Mouse (Mus musculus): ENCODE measurements around the gene Fibp. TPM values are rescaled to one million over a fixed set of nuclear protein-coding genes. Genes with fewer than 3 reads are reported as not detected.

Gene Fibp
- polyA plus RNA-seq, 2 experiments = 113 to 139 TPM

GRCm38 (mm10) chr19:5510031-5511026 is 49.9 kb downstream of the Fibp start, which contains the start of gene Snx32:
Gene Snx32, minus strand, starts transcription at chr19:5510538.
- WGBS = 3% methylated on average over 47 of the region's 47 CpGs
- peak within 1 kb of the TSS; percentile 47 for H3K4me3 ChIP-seq (replicated peaks; ENCODE audit: low read length)
- no peak within 1 kb of the TSS for H3K27ac ChIP-seq (replicated peaks; ENCODE audit: low read depth, low read length)
- peaks cover 4% of the 10 kb centered on the region; the same call in 1 of the 2 replicates for H3K4me1 ChIP-seq (ENCODE audit: control insufficient read depth, insufficient read depth, low read length)
- H3K4me2 ChIP-seq (replicated peaks; ENCODE audit: low read depth, low read length, severe bottlenecking) = peak within 1 kb of the TSS; percentile 65
- no peaks in the 10 kb centered on the region for H3K27me3 ChIP-seq (ENCODE audit: control insufficient read depth, insufficient read depth, low read length)
- ATAC-seq (ENCODE audit: low FRiP score, low read depth) = peak; percentile 98
- H3K36me3 ChIP-seq (ENCODE audit: control insufficient read depth, insufficient read depth, low read length) = no peaks in the 10 kb centered on the region
- H3K9ac ChIP-seq (ENCODE audit: low read depth, low read length, severe bottlenecking) = peak within 1 kb of the TSS; percentile 56
- DNase-seq (ENCODE audit: low spot score) = peak; percentile 97
- TF ChIP-seq POLR2A (IDR thresholded peaks at IDR 0.05; ENCODE audit: borderline replicate concordance, extremely low read depth, insufficient read depth, insufficient read length) = peak; percentile 30; the same call in 1 of the 2 replicates
- no peaks in the 10 kb centered on the region; the same call in 1 of the 2 replicates for H3K9me3 ChIP-seq (ENCODE audit: control insufficient read depth, low read length)

GRCm38 (mm10) chr19:5511074-5511632 is 50.7 kb downstream of the Fibp start:
- no peak for TF ChIP-seq POLR2A (IDR thresholded peaks at IDR 0.05; ENCODE audit: borderline replicate concordance, extremely low read depth, insufficient read depth, insufficient read length)

GRCm38 (mm10) chr19:5512091-5513004 is 51.9 kb downstream of the Fibp start:
- ATAC-seq (ENCODE audit: low FRiP score, low read depth) = no peak
- no peaks in the 10 kb centered on the region; the same call in 1 of the 2 replicates for H3K9me3 ChIP-seq (ENCODE audit: control insufficient read depth, low read length)
- 89% methylated on average over 12 of the region's 12 CpGs for WGBS
- no peaks in the 10 kb centered on the region for H3K27me3 ChIP-seq (ENCODE audit: control insufficient read depth, insufficient read depth, low read length)
- H3K4me1 ChIP-seq (ENCODE audit: control insufficient read depth, insufficient read depth, low read length) = peaks cover 4% of the 10 kb centered on the region; the same call in 1 of the 2 replicates
- H3K4me3 ChIP-seq (replicated peaks; ENCODE audit: low read length) = no peak overlapping the region
- no peak overlapping the region for H3K4me2 ChIP-seq (replicated peaks; ENCODE audit: low read depth, low read length, severe bottlenecking)
- DNase-seq (ENCODE audit: low spot score) = no peak
- no peaks in the 10 kb centered on the region for H3K36me3 ChIP-seq (ENCODE audit: control insufficient read depth, insufficient read depth, low read length)
- no peak overlapping the region for H3K9ac ChIP-seq (ENCODE audit: low read depth, low read length, severe bottlenecking)
- no peak for TF ChIP-seq POLR2A (IDR thresholded peaks at IDR 0.05; ENCODE audit: borderline replicate concordance, extremely low read depth, insufficient read depth, insufficient read length)
- no peak overlapping the region for H3K27ac ChIP-seq (replicated peaks; ENCODE audit: low read depth, low read length)

More at GRCm38 (mm10) chr19:5511074-5511632, 50.7 kb downstream of the Fibp start:
- Histone ChIP-seq H3K27ac (replicated peaks; ENCODE audit: low read depth, low read length) (no peak overlapping the region), H3K4me3 (replicated peaks; ENCODE audit: low read length) (peak overlapping the region; percentile 47), H3K4me2 (replicated peaks; ENCODE audit: low read depth, low read length, severe bottlenecking) (peak overlapping the region; percentile 65), H3K9ac (ENCODE audit: low read depth, low read length, severe bottlenecking) (peak overlapping the region; percentile 56), H3K36me3 (ENCODE audit: control insufficient read depth, insufficient read depth, low read length) (no peaks in the 10 kb centered on the region), H3K9me3 (ENCODE audit: control insufficient read depth, low read length) (no peaks in the 10 kb centered on the region; the same call in 1 of the 2 replicates), H3K27me3 (ENCODE audit: control insufficient read depth, insufficient read depth, low read length) (no peaks in the 10 kb centered on the region), H3K4me1 (ENCODE audit: control insufficient read depth, insufficient read depth, low read length) (peaks cover 4% of the 10 kb centered on the region; the same call in 1 of the 2 replicates)
- ATAC-seq (ENCODE audit: low FRiP score, low read depth) = no peak
- DNase-seq (ENCODE audit: low spot score) = no peak
- 52% methylated on average over 15 of the region's 15 CpGs for WGBS

DNA sequence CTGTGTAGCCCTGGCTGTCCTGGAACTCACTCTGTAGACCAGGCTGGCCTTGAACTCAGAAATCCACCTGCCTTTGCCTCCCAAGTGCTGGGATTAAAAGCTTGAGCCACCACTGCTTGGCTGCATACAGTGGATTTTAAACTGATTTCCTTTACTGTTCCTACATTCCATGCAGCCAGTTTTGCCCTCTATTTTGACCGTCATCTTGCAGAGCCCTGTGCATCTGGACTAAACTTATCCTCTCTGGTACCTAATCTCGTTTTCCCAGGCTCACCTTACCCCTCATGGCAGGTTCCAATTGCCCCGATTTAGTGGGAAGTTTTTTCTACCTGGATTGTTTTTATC is 52.6 kb downstream of the Fibp start:
- Histone ChIP-seq H3K4me3 (replicated peaks; ENCODE audit: low read length) (no peak overlapping the region), H3K27me3 (ENCODE audit: control insufficient read depth, insufficient read depth, low read length) (no peaks in the 10 kb centered on the region), H3K27ac (replicated peaks; ENCODE audit: low read depth, low read length) (no peak overlapping the region), H3K36me3 (ENCODE audit: control insufficient read depth, insufficient read depth, low read length) (no peaks in the 10 kb centered on the region), H3K4me1 (ENCODE audit: control insufficient read depth, insufficient read depth, low read length) (peaks cover 4% of the 10 kb centered on the region; the same call in 1 of the 2 replicates), H3K9ac (ENCODE audit: low read depth, low read length, severe bottlenecking) (no peak overlapping the region), H3K9me3 (ENCODE audit: control insufficient read depth, low read length) (no peaks in the 10 kb centered on the region; the same call in 1 of the 2 replicates), H3K4me2 (replicated peaks; ENCODE audit: low read depth, low read length, severe bottlenecking) (no peak overlapping the region)
- DNase-seq (ENCODE audit: low spot score) (no peak), ATAC-seq (ENCODE audit: low FRiP score, low read depth) (no peak)
- 85% methylated on average over 3 of the region's 3 CpGs for WGBS
- TF ChIP-seq POLR2A (IDR thresholded peaks at IDR 0.05; ENCODE audit: borderline replicate concordance, extremely low read depth, insufficient read depth, insufficient read length) = no peak

Other genes starting within 250 kb of the Fibp start
- gene Pacs1, start 187.5 kb upstream of the Fibp start, polyA plus RNA-seq (2012; rRNA removed) = 42.0 and 53.7 TPM in 2 replicates
- 30.7 and 33.1 TPM in 2 replicates for gene Pacs1, start 187.5 kb upstream of the Fibp start, polyA plus RNA-seq (2014; fragmentation: Nextera tagmentation; extraction: Ambion mirVana)
- 173 and 174 TPM in 2 replicates for gene Sf3b2, start 165.2 kb upstream of the Fibp start, polyA plus RNA-seq (2012; rRNA removed)
- 289 and 335 TPM in 2 replicates for gene Sf3b2, start 165.2 kb upstream of the Fibp start, polyA plus RNA-seq (2014; fragmentation: Nextera tagmentation; extraction: Ambion mirVana)
- 7.1 and 10.8 TPM in 2 replicates for gene Gal3st3, start 162.3 kb upstream of the Fibp start, polyA plus RNA-seq (2012; rRNA removed)
- 5.0 and 7.4 TPM in 2 replicates for gene Gal3st3, start 162.3 kb upstream of the Fibp start, polyA plus RNA-seq (2014; fragmentation: Nextera tagmentation; extraction: Ambion mirVana)
- not detected in 2 replicates for gene Catsper1, start 124.9 kb upstream of the Fibp start, polyA plus RNA-seq (2012; rRNA removed)
- gene Catsper1, start 124.9 kb upstream of the Fibp start, polyA plus RNA-seq (2014; fragmentation: Nextera tagmentation; extraction: Ambion mirVana) = not detected in 2 replicates
- gene Cst6, start 111.0 kb upstream of the Fibp start, polyA plus RNA-seq (2012; rRNA removed) = 1.6 and 3.0 TPM in 2 replicates
- 4.6 and 8.5 TPM in 2 replicates for gene Cst6, start 111.0 kb upstream of the Fibp start, polyA plus RNA-seq (2014; fragmentation: Nextera tagmentation; extraction: Ambion mirVana)
- gene Eif1ad, start 93.9 kb upstream of the Fibp start, polyA plus RNA-seq (2012; rRNA removed) = 39.4 and 41.8 TPM in 2 replicates
- 43.5 and 43.7 TPM in 2 replicates for gene Eif1ad, start 93.9 kb upstream of the Fibp start, polyA plus RNA-seq (2014; fragmentation: Nextera tagmentation; extraction: Ambion mirVana)
- gene Banf1, start 93.4 kb upstream of the Fibp start, polyA plus RNA-seq (2012; rRNA removed) = 222 and 265 TPM in 2 replicates
- gene Banf1, start 93.4 kb upstream of the Fibp start, polyA plus RNA-seq (2014; fragmentation: Nextera tagmentation; extraction: Ambion mirVana) = 411 and 420 TPM in 2 replicates
- 49.7 and 66.4 TPM in 2 replicates for gene Sart1, start 71.9 kb upstream of the Fibp start, polyA plus RNA-seq (2012; rRNA removed)
- 67.1 and 76.1 TPM in 2 replicates for gene Sart1, start 71.9 kb upstream of the Fibp start, polyA plus RNA-seq (2014; fragmentation: Nextera tagmentation; extraction: Ambion mirVana)
- gene Tsga10ip, start 58.1 kb upstream of the Fibp start, polyA plus RNA-seq (2012; rRNA removed) = 0.13 and 0.14 TPM in 2 replicates
- gene Tsga10ip, start 58.1 kb upstream of the Fibp start, polyA plus RNA-seq (2014; fragmentation: Nextera tagmentation; extraction: Ambion mirVana) = 0.18 TPM in 1 of 2 replicates, not detected in the other
- 163 and 236 TPM in 2 replicates for gene Drap1, start 35.6 kb upstream of the Fibp start, polyA plus RNA-seq (2012; rRNA removed)
- 219 and 233 TPM in 2 replicates for gene Drap1, start 35.6 kb upstream of the Fibp start, polyA plus RNA-seq (2014; fragmentation: Nextera tagmentation; extraction: Ambion mirVana)
- gene AI837181, start 35.5 kb upstream of the Fibp start, polyA plus RNA-seq (2012; rRNA removed) = 97.5 and 132 TPM in 2 replicates
- 57.1 and 61.9 TPM in 2 replicates for gene AI837181, start 35.5 kb upstream of the Fibp start, polyA plus RNA-seq (2014; fragmentation: Nextera tagmentation; extraction: Ambion mirVana)
- gene Fosl1, start 13.1 kb upstream of the Fibp start, polyA plus RNA-seq (2012; rRNA removed) = 0.06 and 0.09 TPM in 2 replicates
- not detected in 2 replicates for gene Fosl1, start 13.1 kb upstream of the Fibp start, polyA plus RNA-seq (2014; fragmentation: Nextera tagmentation; extraction: Ambion mirVana)
- gene Ccdc85b, start 2.7 kb upstream of the Fibp start, polyA plus RNA-seq (2012; rRNA removed) = 6.6 and 6.9 TPM in 2 replicates
- gene Ccdc85b, start 2.7 kb upstream of the Fibp start, polyA plus RNA-seq (2014; fragmentation: Nextera tagmentation; extraction: Ambion mirVana) = 6.5 and 7.0 TPM in 2 replicates
- gene Ctsw, start 7.9 kb downstream of the Fibp start, polyA plus RNA-seq (2012; rRNA removed) = 0.33 and 0.56 TPM in 2 replicates
- 0.96 and 1.2 TPM in 2 replicates for gene Ctsw, start 7.9 kb downstream of the Fibp start, polyA plus RNA-seq (2014; fragmentation: Nextera tagmentation; extraction: Ambion mirVana)
- 239 and 314 TPM in 2 replicates for gene Efemp2, start 13.3 kb downstream of the Fibp start, polyA plus RNA-seq (2012; rRNA removed)
- gene Efemp2, start 13.3 kb downstream of the Fibp start, polyA plus RNA-seq (2014; fragmentation: Nextera tagmentation; extraction: Ambion mirVana) = 193 and 202 TPM in 2 replicates
- 40.8 and 53.5 TPM in 2 replicates for gene Mus81, start 27.8 kb downstream of the Fibp start, polyA plus RNA-seq (2012; rRNA removed)
- gene Mus81, start 27.8 kb downstream of the Fibp start, polyA plus RNA-seq (2014; fragmentation: Nextera tagmentation; extraction: Ambion mirVana) = 33.9 and 38.7 TPM in 2 replicates
- 913 and 966 TPM in 2 replicates for gene Cfl1, start 29.8 kb downstream of the Fibp start, polyA plus RNA-seq (2012; rRNA removed)
- gene Cfl1, start 29.8 kb downstream of the Fibp start, polyA plus RNA-seq (2014; fragmentation: Nextera tagmentation; extraction: Ambion mirVana) = 2,572 and 2,655 TPM in 2 replicates
- 2.4 and 3.1 TPM in 2 replicates for gene 1700020D05Rik, start 43.2 kb downstream of the Fibp start, polyA plus RNA-seq (2012; rRNA removed)
- not detected in 2 replicates for gene 1700020D05Rik, start 43.2 kb downstream of the Fibp start, polyA plus RNA-seq (2014; fragmentation: Nextera tagmentation; extraction: Ambion mirVana)
- gene Snx32, start 49.9 kb downstream of the Fibp start, polyA plus RNA-seq (2012; rRNA removed) = 23.6 and 26.0 TPM in 2 replicates
- gene Snx32, start 49.9 kb downstream of the Fibp start, polyA plus RNA-seq (2014; fragmentation: Nextera tagmentation; extraction: Ambion mirVana) = 9.6 and 10.5 TPM in 2 replicates
- 5.6 and 7.2 TPM in 2 replicates for gene Ovol1, start 100.0 kb downstream of the Fibp start, polyA plus RNA-seq (2012; rRNA removed)
- 9.9 and 12.8 TPM in 2 replicates for gene Ovol1, start 100.0 kb downstream of the Fibp start, polyA plus RNA-seq (2014; fragmentation: Nextera tagmentation; extraction: Ambion mirVana)
- 2.6 and 3.5 TPM in 2 replicates for gene Ap5b1, start 107.4 kb downstream of the Fibp start, polyA plus RNA-seq (2012; rRNA removed)
- 3.1 and 3.7 TPM in 2 replicates for gene Ap5b1, start 107.4 kb downstream of the Fibp start, polyA plus RNA-seq (2014; fragmentation: Nextera tagmentation; extraction: Ambion mirVana)
- gene Rnaseh2c, start 141.3 kb downstream of the Fibp start, polyA plus RNA-seq (2012; rRNA removed) = 101 and 103 TPM in 2 replicates
- gene Rnaseh2c, start 141.3 kb downstream of the Fibp start, polyA plus RNA-seq (2014; fragmentation: Nextera tagmentation; extraction: Ambion mirVana) = 95.5 and 107 TPM in 2 replicates
- gene Kat5, start 149.6 kb downstream of the Fibp start, polyA plus RNA-seq (2012; rRNA removed) = 115 and 127 TPM in 2 replicates
- 27.4 and 34.6 TPM in 2 replicates for gene Kat5, start 149.6 kb downstream of the Fibp start, polyA plus RNA-seq (2014; fragmentation: Nextera tagmentation; extraction: Ambion mirVana)
- 59.8 and 88.7 TPM in 2 replicates for gene Rela, start 176.9 kb downstream of the Fibp start, polyA plus RNA-seq (2012; rRNA removed)
- 54.8 and 57.2 TPM in 2 replicates for gene Rela, start 176.9 kb downstream of the Fibp start, polyA plus RNA-seq (2014; fragmentation: Nextera tagmentation; extraction: Ambion mirVana)
- gene Sipa1, start 203.1 kb downstream of the Fibp start, polyA plus RNA-seq (2012; rRNA removed) = 62.5 and 86.0 TPM in 2 replicates
- gene Sipa1, start 203.1 kb downstream of the Fibp start, polyA plus RNA-seq (2014; fragmentation: Nextera tagmentation; extraction: Ambion mirVana) = 27.9 and 29.1 TPM in 2 replicates
- 30.1 and 38.9 TPM in 2 replicates for gene Map3k11, start 228.1 kb downstream of the Fibp start, polyA plus RNA-seq (2012; rRNA removed)
- 19.0 and 20.7 TPM in 2 replicates for gene Map3k11, start 228.1 kb downstream of the Fibp start, polyA plus RNA-seq (2014; fragmentation: Nextera tagmentation; extraction: Ambion mirVana)
- gene Pcnx3, start 228.3 kb downstream of the Fibp start, polyA plus RNA-seq (2012; rRNA removed) = 101 and 160 TPM in 2 replicates
- 31.8 and 32.3 TPM in 2 replicates for gene Pcnx3, start 228.3 kb downstream of the Fibp start, polyA plus RNA-seq (2014; fragmentation: Nextera tagmentation; extraction: Ambion mirVana)
- 0.41 and 0.63 TPM in 2 replicates for gene Kcnk7, start 243.8 kb downstream of the Fibp start, polyA plus RNA-seq (2012; rRNA removed)
- 0.65 and 0.81 TPM in 2 replicates for gene Kcnk7, start 243.8 kb downstream of the Fibp start, polyA plus RNA-seq (2014; fragmentation: Nextera tagmentation; extraction: Ambion mirVana)